Mouse (Mus musculus): ENCODE measurements around the gene 1700024B05Rik.
"Not testable (repeated sequence)": the region's sequence is repeated elsewhere in the genome, so short reads cannot be mapped to it uniquely, and the experiment has no call there.

Gene 1700024B05Rik

DNA sequence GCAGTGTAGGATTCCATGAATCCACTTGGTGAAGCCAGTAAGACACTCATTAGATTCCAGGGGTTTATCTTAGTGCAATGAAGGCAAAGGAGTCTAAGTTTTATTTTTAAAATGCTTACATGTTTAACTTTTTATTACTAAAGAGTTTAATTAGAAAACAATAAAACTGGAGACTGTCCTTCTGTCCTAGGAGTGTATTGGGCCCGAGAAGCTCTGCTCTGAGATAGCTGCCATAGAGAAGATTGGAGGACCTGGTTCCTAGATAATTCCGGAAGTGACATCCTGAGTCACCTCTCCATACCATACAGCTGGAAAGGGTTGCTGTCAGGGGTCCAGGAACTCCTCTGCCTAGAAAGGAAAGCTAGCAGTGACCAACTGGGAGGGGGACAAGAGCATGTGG lies at the start of gene 1700024B05Rik:
1700024B05Rik (plus strand) TSS at position 301 of the 400 bp plus-strand sequence.
- DNase-seq: not testable (repeated sequence)

DNA sequence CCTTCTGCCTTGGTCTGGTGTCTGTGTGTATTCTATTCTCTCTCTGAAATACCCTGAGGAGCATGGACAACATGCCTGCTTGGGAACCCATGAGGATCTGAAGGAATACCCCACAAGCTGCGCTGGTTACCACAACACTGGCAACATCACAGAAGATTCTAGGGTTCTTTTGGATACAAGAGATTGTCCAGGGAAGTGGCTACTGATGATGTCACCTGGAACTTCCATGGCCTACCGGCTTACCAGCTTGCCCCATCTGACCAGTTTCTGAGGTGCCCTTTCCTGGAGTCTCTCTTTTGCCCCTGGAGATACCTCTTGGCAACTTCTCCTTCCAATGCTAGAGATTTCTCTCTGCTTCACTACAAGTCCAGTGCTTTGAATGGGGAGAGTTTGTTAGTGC lies 36.6 kb upstream of the 1700024B05Rik start, which contains the start of gene Gm7980:
Gm7980 (minus strand) TSS at position 101 of the 400 bp plus-strand sequence.
- DNase-seq: not testable (repeated sequence)

DNA sequence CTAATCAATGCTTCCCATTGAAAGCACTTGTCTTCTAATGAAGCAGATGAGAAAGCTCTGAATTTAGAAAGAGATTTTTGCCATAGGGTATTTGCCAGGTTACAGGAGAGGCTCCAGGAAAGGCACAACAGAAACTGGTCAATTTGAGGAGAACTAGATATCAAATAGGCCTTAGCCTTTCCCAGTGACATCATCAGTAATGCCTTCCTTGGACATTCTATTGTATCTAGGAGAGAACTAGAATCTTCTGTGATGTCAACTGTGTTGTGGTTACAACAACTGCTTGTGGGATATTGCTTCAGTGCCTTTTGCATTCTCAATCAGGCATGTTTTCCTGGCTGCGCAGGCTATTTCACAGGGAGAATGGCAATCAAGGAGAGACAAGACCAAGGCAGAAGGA lies 19.1 kb upstream of the 1700024B05Rik start, which contains the start of gene 1700049E17Rik1:
1700049E17Rik1 (plus strand) TSS at position 301 of the 400 bp plus-strand sequence.
- not testable (repeated sequence) for DNase-seq

DNA sequence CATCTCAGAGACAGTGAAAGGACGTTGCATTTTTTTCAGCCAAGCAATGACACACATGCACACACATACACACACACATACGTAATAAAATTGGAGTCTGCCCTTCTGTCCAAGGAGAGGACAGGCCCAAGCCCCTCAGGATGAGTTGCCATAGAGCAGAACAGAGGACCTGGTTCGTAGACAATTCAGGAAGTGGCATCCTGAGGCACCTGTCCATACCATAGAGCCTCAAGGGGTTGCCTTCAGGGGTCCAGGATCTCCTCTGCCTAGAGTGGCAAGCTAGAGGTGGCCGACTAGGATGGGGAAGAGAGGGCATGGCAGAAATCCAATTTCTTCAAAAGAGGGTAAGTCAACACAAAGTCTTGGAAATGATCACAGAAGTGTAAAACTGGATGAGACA lies 20.3 kb downstream of the 1700024B05Rik start:
- not testable (repeated sequence) for DNase-seq

DNA sequence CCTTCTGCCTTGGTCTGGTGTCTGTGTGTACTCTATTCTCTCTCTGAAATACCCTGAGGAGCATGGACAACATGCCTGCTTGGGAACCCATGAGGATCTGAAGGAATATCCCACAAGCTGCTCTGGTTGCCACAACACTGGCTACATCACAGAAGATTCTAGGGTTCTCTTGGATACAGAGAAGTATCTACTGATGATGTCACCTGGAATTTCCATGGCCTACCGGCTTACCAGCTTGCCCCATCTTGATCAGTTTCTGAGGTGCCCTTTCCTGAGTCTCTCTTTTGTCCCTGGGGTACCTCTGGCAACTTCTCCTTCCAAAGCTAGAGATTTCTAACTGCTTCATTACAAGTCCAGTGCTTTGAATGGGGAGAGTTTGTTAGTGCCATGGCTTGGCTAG lies 24.0 kb downstream of the 1700024B05Rik start, which contains the start of gene Gm6401:
Gm6401 (minus strand) TSS at position 101 of the 400 bp plus-strand sequence.
- DNase-seq: not testable (repeated sequence)

DNA sequence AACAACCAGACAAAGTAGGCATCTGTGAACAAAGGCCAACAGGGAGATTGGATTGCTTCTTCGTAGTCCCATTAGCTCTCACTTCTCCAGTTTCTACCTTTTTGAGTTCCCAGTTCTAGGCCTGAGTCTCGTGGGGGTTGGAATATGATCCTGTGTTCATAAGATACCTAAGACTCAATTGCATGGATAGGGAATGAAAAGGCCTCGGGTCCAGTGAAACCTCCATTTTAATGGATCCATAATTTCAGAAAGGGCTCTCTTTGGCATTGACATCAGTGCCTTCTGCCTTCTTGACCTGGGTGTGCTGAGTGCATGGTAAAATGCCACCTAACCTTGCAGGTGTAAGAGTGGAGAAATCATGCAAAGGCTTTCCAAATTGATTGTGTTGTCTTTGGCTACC lies 24.8 kb downstream of the 1700024B05Rik start:
- DNase-seq: not testable (repeated sequence)

DNA sequence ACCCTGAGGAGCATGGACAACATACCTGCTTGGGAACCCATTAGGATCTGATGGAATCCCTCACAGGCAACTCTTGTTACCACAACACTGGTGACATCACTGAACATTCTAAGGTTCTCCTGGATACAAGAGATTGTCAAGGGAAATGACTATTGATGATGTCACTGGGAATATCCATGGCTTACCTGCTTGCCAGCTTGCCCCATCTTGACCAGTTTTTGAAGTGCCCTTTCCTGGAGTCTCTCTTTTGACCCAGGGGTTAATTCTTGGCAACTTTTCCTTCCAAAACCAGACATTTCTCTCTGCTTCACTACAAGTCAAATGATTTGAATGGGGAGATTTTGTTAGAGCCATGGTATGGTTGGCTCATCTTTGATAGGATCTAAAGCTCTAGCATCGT lies 39.4 kb downstream of the 1700024B05Rik start, which contains the start of gene Gm3543:
Gm3543 (minus strand) TSS at position 101 of the 400 bp plus-strand sequence.
- not testable (repeated sequence) for DNase-seq
